Mouse (Mus musculus) monocyte, adult 5-6 weeks (primary cell): ENCODE measurements around the gene Nr1d2. TPM values are rescaled to one million over a fixed set of nuclear protein-coding genes. Genes with fewer than 3 reads are reported as not detected.

Experiments
- total RNA-seq: library from RNA; stranded (forward); fragments of 200-1000, 200-491, 200-594 nt; gene quantifications from 3 replicates; pipeline ENCODE4 v1.2.3, GENCODE M21; 2017

Nr1d2 gene
- total RNA-seq, 1 experiment from 2014 or later, result 76.6 TPM

Other genes starting within 250 kb of the Nr1d2 start
- 7.8 to 25.8 TPM (median 23.2 TPM) in 3 replicates for gene Nkiras1, start 32.0 kb upstream of the Nr1d2 start, total RNA-seq
- 1,060 to 1,259 TPM (median 1,134 TPM) in 3 replicates for gene Rpl15, start 32.3 kb upstream of the Nr1d2 start, total RNA-seq
- 44.2 to 61.0 TPM (median 50.6 TPM) in 3 replicates for gene Ube2e1, start 92.7 kb upstream of the Nr1d2 start, total RNA-seq